Mouse (Mus musculus) erythroblast, embryonic 14.5 days (primary cell): ENCODE measurements around the gene Cit.

Source experiments
- GATA1 ChIP-seq: IDR thresholded peaks from 2 replicates; pipeline ENCODE4 v1.6.1; 2012; ENCODE audit warnings: low read length, inconsistent platforms, mixed read lengths
- TAL1 ChIP-seq: IDR thresholded peaks from 3 replicates; pipeline ENCODE4 v1.6.1; 2012; ENCODE audit warnings: low read length, inconsistent platforms, mixed read lengths

DNA sequence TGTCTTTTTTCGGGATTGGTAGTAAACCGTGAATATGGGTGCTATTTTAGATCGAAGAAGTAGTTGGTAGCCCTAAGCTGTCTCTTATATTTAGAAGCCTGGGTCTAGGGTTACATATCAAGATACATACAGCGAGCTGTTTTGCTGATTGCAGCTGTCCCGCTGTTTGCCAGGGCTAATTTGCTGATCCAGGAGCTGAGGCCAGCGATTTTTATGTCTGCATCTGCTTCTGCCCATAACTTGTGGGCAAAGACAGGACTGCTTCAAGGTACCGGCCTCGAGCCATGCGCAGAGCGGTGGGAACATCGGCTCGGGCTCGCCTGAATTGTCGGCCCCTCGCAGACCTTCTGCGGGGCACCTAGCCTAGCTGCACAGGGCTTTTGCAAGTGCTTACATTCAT, 191.4 kb downstream of the Cit start:
- TF ChIP-seq GATA1 (no peak), TAL1 (no peak)
